Mouse (Mus musculus) testis, adult 2 months (tissue): ENCODE results near the gene Yes1.

Experiments used
- CTCF ChIP-seq: fragments of 200-500 bp; IDR thresholded peaks from 2 replicates; pipeline ENCODE4 v1.5.1; 2012; ENCODE audit warnings: low read depth, mild to moderate bottlenecking, inconsistent platforms, low read length, moderate library complexity; ENCODE audit not compliant: control insufficient read depth, insufficient read depth, insufficient replicate concordance
- POLR2A ChIP-seq: fragments of 200-500 bp; IDR thresholded peaks from 2 replicates; pipeline ENCODE4 v1.6.1; 2012; ENCODE audit warnings: low read depth, mild to moderate bottlenecking, inconsistent platforms, low read length, moderate library complexity; ENCODE audit not compliant: control insufficient read depth

- TF ChIP-seq POLR2A (no peak), CTCF (no peak)
Measured at GRCm38 (mm10) chr5:32605911-32606310, 5.1 kb upstream of the Yes1 start.
